Mouse (Mus musculus) MEL (cell line): ENCODE data around the gene Als2. TPM values are rescaled to one million over a fixed set of nuclear protein-coding genes. Genes with fewer than 3 reads are reported as not detected.

Source experiments
- DNase-seq: peaks from one replicate; pipeline ENCODE4 v3.0.0; 2011; ENCODE audit warnings: low read depth, low spot score
- H3K27ac ChIP-seq: 2 replicates; pipeline ENCODE4 v1.5.1; 2012; ENCODE audit warnings: low read depth, mild to moderate bottlenecking, control low read depth, low read length, moderate library complexity; ENCODE audit not compliant: control insufficient read depth
- H3K27me3 ChIP-seq, 2 experiments: fragments of 150-350 bp in 1 of 2; sonication (generic) in 1 of 2; 2 replicates each; pipeline ENCODE4 v1.6.1; 2012; ENCODE audit warnings: low read length in 2 of 2, mild to moderate bottlenecking in 2 of 2, improper control_type of control experiment in 1 of 2, moderate library complexity in 1 of 2; ENCODE audit not compliant: insufficient read depth in 2 of 2, control insufficient read depth in 1 of 2
- H3K36me3 ChIP-seq, 2 experiments: 2 replicates each; pipeline ENCODE4 v1.6.1; 2012 to 2014; ENCODE audit warnings: low read length in 2 of 2, improper control_type of control experiment in 1 of 2, inconsistent platforms in 1 of 2, mild to moderate bottlenecking in 1 of 2; ENCODE audit not compliant: insufficient read depth in 2 of 2, control insufficient read depth in 1 of 2
- H3K4me1 ChIP-seq, 2 experiments: fragments of 150-350 bp in 1 of 2; sonication (generic) in 1 of 2; 2 replicates each; pipeline ENCODE4 v1.6.1; 2012; ENCODE audit warnings: low read length in 2 of 2, improper control_type of control experiment in 1 of 2, mild to moderate bottlenecking in 1 of 2; ENCODE audit not compliant: insufficient read depth in 2 of 2, control insufficient read depth in 1 of 2
- H3K4me3 ChIP-seq, 2 experiments: fragments of 150-350 bp in 1 of 2; sonication (generic) in 1 of 2; 2 replicates each; pipeline ENCODE4 v1.5.1; 2012; ENCODE audit warnings: low read depth in 2 of 2, low read length in 2 of 2, mild to moderate bottlenecking in 2 of 2, moderate library complexity in 2 of 2, control low read depth in 1 of 2, improper control_type of control experiment in 1 of 2; ENCODE audit not compliant: control insufficient read depth in 1 of 2, insufficient read depth in 1 of 2
- H3K79me2 ChIP-seq: 2 replicates; pipeline ENCODE4 v1.6.1; 2012; ENCODE audit warnings: mild to moderate bottlenecking, low read length, moderate library complexity; ENCODE audit not compliant: control insufficient read depth, poor library complexity, insufficient read depth
- H3K9ac ChIP-seq: 2 replicates; pipeline ENCODE4 v1.6.1; 2012; ENCODE audit warnings: low read depth, mild to moderate bottlenecking, control low read depth, low read length, moderate library complexity; ENCODE audit not compliant: control insufficient read depth, poor library complexity, severe bottlenecking
- H3K9me3 ChIP-seq: fragments of 150-350 bp; sonication (generic); replicated peaks from 2 replicates; pipeline ENCODE4 v1.6.1; 2012; ENCODE audit warnings: mild to moderate bottlenecking, low read length, improper control_type of control experiment, moderate library complexity; ENCODE audit not compliant: insufficient read depth
- BHLHE40 ChIP-seq: IDR thresholded peaks from 2 replicates; pipeline ENCODE4 v1.6.1; 2012; ENCODE audit warnings: low read depth, mild to moderate bottlenecking, inconsistent platforms, low read length, improper control_type of control experiment, borderline replicate concordance
- CTCF ChIP-seq, 3 experiments: IDR thresholded peaks in 2 of 3; conservative IDR thresholded peaks in 1 of 3; 2 replicates each; pipeline ENCODE4 v1.5.1; 2011 to 2012; ENCODE audit warnings: low read length in 3 of 3, low read depth in 2 of 3, mild to moderate bottlenecking in 2 of 3, improper control_type of control experiment in 1 of 3, inconsistent platforms in 1 of 3, mixed read lengths in 1 of 3, moderate library complexity in 1 of 3; ENCODE audit not compliant: control insufficient read depth in 1 of 3, insufficient read depth in 1 of 3, poor library complexity in 1 of 3, severe bottlenecking in 1 of 3
- ELF1 ChIP-seq: IDR thresholded peaks from 2 replicates; pipeline ENCODE4 v1.6.1; 2014; ENCODE audit warnings: low read depth, mild to moderate bottlenecking, inconsistent platforms, low read length, improper control_type of control experiment, moderate library complexity
- EP300 ChIP-seq, 2 experiments: IDR thresholded peaks; 2 replicates each; pipeline ENCODE4 v1.6.1; 2011; ENCODE audit warnings: improper control_type of control experiment in 2 of 2, low read length in 2 of 2, low read depth in 1 of 2, mild to moderate bottlenecking in 1 of 2
- ETS1 ChIP-seq: IDR thresholded peaks from 2 replicates; pipeline ENCODE4 v1.6.1; 2012; ENCODE audit warnings: low read depth, mild to moderate bottlenecking, inconsistent platforms, low read length, improper control_type of control experiment, moderate library complexity
- GABPA ChIP-seq: IDR thresholded peaks from 2 replicates; pipeline ENCODE4 v1.6.1; 2012; ENCODE audit warnings: low read depth, mild to moderate bottlenecking, inconsistent platforms, low read length, improper control_type of control experiment, moderate library complexity
- HCFC1 ChIP-seq: IDR thresholded peaks from 2 replicates; pipeline ENCODE4 v1.6.1; 2012; ENCODE audit warnings: low read depth, mild to moderate bottlenecking, inconsistent platforms, low read length, improper control_type of control experiment, moderate library complexity
- JUND ChIP-seq: IDR thresholded peaks from 2 replicates; pipeline ENCODE4 v1.6.1; 2011; ENCODE audit warnings: low read depth, mild to moderate bottlenecking, improper control_type of control experiment, low read length
- KAT2A ChIP-seq: conservative IDR thresholded peaks from 2 replicates; pipeline ENCODE4 v1.6.1; 2012; ENCODE audit warnings: low read depth, low read length, improper control_type of control experiment, inconsistent platforms
- MAFK ChIP-seq: IDR thresholded peaks from 2 replicates; pipeline ENCODE4 v1.6.1; 2011; ENCODE audit warnings: low read depth, mild to moderate bottlenecking, low read length, improper control_type of control experiment, borderline replicate concordance
- MAX ChIP-seq: IDR thresholded peaks from 2 replicates; pipeline ENCODE4 v1.6.1; 2011; ENCODE audit warnings: low read length, improper control_type of control experiment
- MAZ ChIP-seq: IDR thresholded peaks from 2 replicates; pipeline ENCODE4 v1.6.1; 2012; ENCODE audit warnings: low read depth, mild to moderate bottlenecking, inconsistent platforms, low read length, improper control_type of control experiment
- MYB ChIP-seq: IDR thresholded peaks from 2 replicates; pipeline ENCODE4 v1.6.1; 2011; ENCODE audit warnings: mild to moderate bottlenecking, low read depth, low read length, improper control_type of control experiment
- NRF1 ChIP-seq: IDR thresholded peaks from 2 replicates; pipeline ENCODE4 v1.6.1; 2014; ENCODE audit warnings: low read depth, mild to moderate bottlenecking, inconsistent platforms, low read length, improper control_type of control experiment, moderate library complexity; ENCODE audit not compliant: poor library complexity, insufficient read depth, severe bottlenecking
- RAD21 ChIP-seq: IDR thresholded peaks from 2 replicates; pipeline ENCODE4 v1.6.1; 2011; ENCODE audit warnings: mild to moderate bottlenecking, low read depth, low read length, improper control_type of control experiment
- SIN3A ChIP-seq: IDR thresholded peaks from 2 replicates; pipeline ENCODE4 v1.6.1; 2012; ENCODE audit warnings: low read length, improper control_type of control experiment, inconsistent platforms
- SMC3 ChIP-seq: IDR thresholded peaks from 2 replicates; pipeline ENCODE4 v1.6.1; 2011; ENCODE audit warnings: low read depth, low read length, improper control_type of control experiment
- TAL1 ChIP-seq: IDR thresholded peaks from 2 replicates; pipeline ENCODE4 v1.6.1; 2012; ENCODE audit warnings: mild to moderate bottlenecking, inconsistent platforms, low read length, moderate library complexity, mixed read lengths
- TBP ChIP-seq: IDR thresholded peaks from 2 replicates; pipeline ENCODE4 v1.8.0; 2011; ENCODE audit warnings: low read depth, low read length, improper control_type of control experiment
- TCF12 ChIP-seq: IDR thresholded peaks from 2 replicates; pipeline ENCODE4 v1.6.1; 2014; ENCODE audit warnings: low read depth, mild to moderate bottlenecking, inconsistent platforms, low read length, improper control_type of control experiment, moderate library complexity
- UBTF ChIP-seq: IDR thresholded peaks from 2 replicates; pipeline ENCODE4 v1.6.1; 2012; ENCODE audit warnings: low read depth, mild to moderate bottlenecking, inconsistent platforms, low read length, improper control_type of control experiment, moderate library complexity, borderline replicate concordance; ENCODE audit not compliant: insufficient read depth
- USF1 ChIP-seq: IDR thresholded peaks from 2 replicates; pipeline ENCODE4 v1.6.1; 2014; ENCODE audit warnings: low read depth, mild to moderate bottlenecking, inconsistent platforms, low read length, improper control_type of control experiment, moderate library complexity
- USF2 ChIP-seq, 2 experiments: IDR thresholded peaks; 2 replicates each; pipeline ENCODE4 v1.6.1; 2011 to 2012; ENCODE audit warnings: improper control_type of control experiment in 2 of 2, low read length in 2 of 2, borderline replicate concordance in 1 of 2, inconsistent platforms in 1 of 2, low read depth in 1 of 2, mild to moderate bottlenecking in 1 of 2; ENCODE audit not compliant: insufficient read depth in 1 of 2
- ZC3H11A ChIP-seq: IDR thresholded peaks from 2 replicates; pipeline ENCODE4 v1.6.1; 2012; ENCODE audit warnings: low read depth, mild to moderate bottlenecking, inconsistent platforms, low read length, improper control_type of control experiment
- ZKSCAN1 ChIP-seq: IDR thresholded peaks from 2 replicates; pipeline ENCODE4 v1.6.1; 2012; ENCODE audit warnings: low read depth, mild to moderate bottlenecking, inconsistent platforms, low read length, improper control_type of control experiment, moderate library complexity
- ZNF384 ChIP-seq: IDR thresholded peaks from 2 replicates; pipeline ENCODE4 v1.6.1; 2012; ENCODE audit warnings: low read depth, mild to moderate bottlenecking, inconsistent platforms, low read length, improper control_type of control experiment
- polyA plus RNA-seq, 2 experiments: library from polyadenylated mRNA; stranded (reverse) in 1 of 2; unstranded in 1 of 2; fragments of >175 nt in 1 of 2; fragments of >200 nt in 1 of 2; gene quantifications; 2 replicates each; pipeline versions ENCODE4 v1.2.1 to v1.2.4; 2012; ENCODE audit warnings: low replicate concordance in 2 of 2, low read depth in 1 of 2; ENCODE audit not compliant: insufficient read length in 2 of 2, insufficient read depth in 1 of 2, missing spikeins in 1 of 2
- total RNA-seq: library from RNA; depleted of rRNA; stranded (reverse); fragments of 300-350 nt; gene quantifications from 2 replicates; pipeline ENCODE4 v1.2.3, GENCODE M21; 2012

Gene Als2
- total and polyA plus RNA-seq, 3 experiments, result 7.4 to 8.5 TPM; not detected in 1

DNA sequence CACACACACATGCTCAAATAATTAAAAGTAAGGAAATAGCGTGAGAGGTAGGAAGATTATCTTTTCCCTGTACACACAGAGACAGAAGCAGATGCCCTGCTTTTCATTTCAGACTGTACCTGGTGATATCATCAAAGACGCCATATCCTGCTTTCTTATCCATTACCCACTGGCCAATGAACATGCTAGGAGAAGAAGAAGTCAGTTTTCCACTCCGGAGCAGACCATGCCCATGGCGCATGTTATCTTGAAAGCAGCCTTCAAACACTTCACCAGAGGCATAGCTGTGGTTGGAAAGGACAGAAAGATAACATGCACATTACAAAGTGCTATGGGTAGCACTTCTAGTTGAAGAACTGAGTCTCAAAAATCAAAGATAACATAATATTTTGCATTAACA is 54.0 kb downstream of the Als2 start (continued):
- TF ChIP-seq NRF1 (peak; percentile 40; the same call in 1 of the 2 replicates), TCF12 (peak; percentile 90), UBTF (no peak), HCFC1 (peak; percentile 37; the same call in 1 of the 2 replicates), MAZ (no peak), RAD21 (no peak), BHLHE40 (no peak), MYB (no peak)

DNA sequence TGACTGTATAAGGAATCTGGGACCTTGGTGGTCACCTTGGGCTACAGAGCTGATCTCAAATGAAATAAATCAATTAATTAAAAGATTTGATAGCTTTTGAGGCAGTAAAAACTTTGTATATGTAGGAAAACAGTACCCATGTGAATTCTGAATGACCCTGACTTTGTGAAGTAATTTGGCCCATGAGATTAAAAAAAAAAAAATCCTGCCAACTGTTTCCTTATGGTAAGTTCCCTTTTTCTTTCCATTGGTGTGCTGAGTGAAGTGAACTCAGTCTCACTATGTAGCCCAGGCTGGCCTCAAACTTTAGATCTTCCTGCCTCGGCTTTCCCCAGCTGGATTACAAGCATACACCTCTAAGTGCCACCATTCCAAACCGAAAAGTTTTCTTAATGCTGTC is 54.7 kb downstream of the Als2 start:
- Histone ChIP-seq H3K4me1 (peaks cover 10 to 19% of the 10 kb centered on the region in 2 experiments), H3K9me3 (no peaks in the 10 kb centered on the region), H3K36me3 (peaks cover 0 to 21% of the 10 kb centered on the region in 2 experiments; a peak in 2 of 4 replicates), H3K9ac (no peak overlapping the region), H3K79me2 (no peaks in the 10 kb centered on the region), H3K27me3 (no peaks in the 10 kb centered on the region), H3K27ac (peak overlapping the region; percentile 81), H3K4me3 (no peak overlapping the region)
- TF ChIP-seq EP300 (IDR thresholded peaks at IDR 0.05; ENCODE audit: low read depth in 1 of 2, low read length in 2 of 2) (no peak), ZNF384 (peak; percentile 91)
- DNase-seq, result no peak

DNA sequence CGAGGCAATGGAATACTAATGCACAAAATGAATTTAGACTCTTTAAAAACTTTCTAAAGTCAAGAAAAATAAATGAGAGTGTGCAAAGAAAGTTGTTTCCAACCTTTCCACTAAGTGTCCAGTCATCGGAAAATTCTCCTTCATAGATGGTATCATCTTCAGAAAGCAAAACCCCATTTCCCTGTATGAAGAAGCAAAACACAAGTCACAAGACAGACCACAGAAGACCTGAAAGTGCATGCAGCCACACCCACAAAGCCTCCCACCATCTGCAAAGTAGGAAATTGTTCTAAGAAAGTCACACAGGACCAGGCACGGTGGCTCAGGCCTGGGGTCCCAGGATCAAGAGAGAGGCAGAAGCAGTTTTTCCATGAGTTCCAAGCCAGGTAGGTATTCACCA is 57.0 kb downstream of the Als2 start:
- Histone ChIP-seq H3K27ac (no peak overlapping the region), H3K79me2 (no peaks in the 10 kb centered on the region), H3K27me3 (no peaks in the 10 kb centered on the region), H3K4me3 (no peak overlapping the region), H3K9ac (no peak overlapping the region), H3K36me3 (peaks cover 0 to 21% of the 10 kb centered on the region in 2 experiments; a peak in 2 of 4 replicates), H3K9me3 (no peaks in the 10 kb centered on the region), H3K4me1 (peaks cover 10 to 19% of the 10 kb centered on the region in 2 experiments)
- DNase-seq, result no peak
- TF ChIP-seq USF2 (IDR thresholded peaks at IDR 0.05; ENCODE audit: borderline replicate concordance in 1 of 2, insufficient read depth in 1 of 2, low read depth in 1 of 2, low read length in 2 of 2), result no peak
- no peak for TF ChIP-seq SIN3A
- no peak for TF ChIP-seq EP300 (IDR thresholded peaks at IDR 0.05; ENCODE audit: low read depth in 1 of 2, low read length in 2 of 2)
- no peak for TF ChIP-seq ZKSCAN1
- no peak for TF ChIP-seq GABPA
- TF ChIP-seq MAFK, result no peak
- no peak for TF ChIP-seq SMC3
- TF ChIP-seq ELF1, result no peak
- no peak for TF ChIP-seq JUND
- TF ChIP-seq ZC3H11A, result no peak
- no peak for TF ChIP-seq USF1
- no peak for TF ChIP-seq MAZ
- TF ChIP-seq CTCF (IDR thresholded peaks at IDR 0.05 in 2 of 3, conservative IDR thresholded peaks at IDR 0.05 in 1 of 3; ENCODE audit: control insufficient read depth in 1 of 3, insufficient read depth in 1 of 3, low read depth in 2 of 3, low read length in 3 of 3, poor library complexity in 1 of 3, severe bottlenecking in 1 of 3), result no peak
- no peak for TF ChIP-seq KAT2A
- TF ChIP-seq ZNF384, result no peak
- TF ChIP-seq ETS1, result no peak
- TF ChIP-seq TBP, result no peak
- no peak for TF ChIP-seq MAX
- no peak for TF ChIP-seq TAL1
